Mouse (Mus musculus) bone marrow, adult 2 months (tissue): ENCODE measurements around the gene Nfkbiz. TPM values are rescaled to one million over a fixed set of nuclear protein-coding genes. Genes with fewer than 3 reads are reported as not detected.

Experiments used
- H3K27ac ChIP-seq: fragments of 200-500 bp; 2 replicates; pipeline ENCODE4 v1.5.1; 2012; ENCODE audit warnings: low read depth, mild to moderate bottlenecking, control low read depth, inconsistent platforms, low read length; ENCODE audit not compliant: control insufficient read depth, poor library complexity, insufficient read depth
- H3K4me1 ChIP-seq: fragments of 200-500 bp; 2 replicates; pipeline ENCODE4 v1.6.1; 2011; ENCODE audit warnings: low read length; ENCODE audit not compliant: control insufficient read depth, insufficient read depth
- H3K4me3 ChIP-seq: fragments of 200-500 bp; replicated peaks from 2 replicates; pipeline ENCODE3; 2011; ENCODE audit warnings: mild to moderate bottlenecking, low read depth, low read length, control low read depth; ENCODE audit not compliant: control insufficient read depth
- CTCF ChIP-seq: fragments of 200-500 bp; IDR thresholded peaks from 2 replicates; pipeline ENCODE4 v1.5.1; 2011; ENCODE audit warnings: low read length, control low read depth; ENCODE audit not compliant: control insufficient read depth, insufficient read depth
- POLR2A ChIP-seq: fragments of 200-500 bp; IDR thresholded peaks from 2 replicates; pipeline ENCODE4 v1.6.1; 2011; ENCODE audit warnings: low read depth, mild to moderate bottlenecking, control low read depth, low read length, borderline replicate concordance; ENCODE audit not compliant: control insufficient read depth
- WGBS: fragments of 180-500 bp; shearing (Covaris S2); methylation state at CpG from one replicate; pipeline ENCODE4 v1.1.7; 2018; 5-methylcytosine and 5-hydroxymethylcytosine counted together
- polyA plus RNA-seq: library from polyadenylated mRNA; stranded (reverse); fragments of >200 nt; gene quantifications from 2 replicates; pipeline ENCODE4 v1.2.4, GENCODE M21; 2011; ENCODE audit warnings: low replicate concordance; ENCODE audit not compliant: missing spikeins, insufficient read depth, insufficient read length

The Nfkbiz gene
- polyA plus RNA-seq, 1 experiment: 8.6 TPM

DNA sequence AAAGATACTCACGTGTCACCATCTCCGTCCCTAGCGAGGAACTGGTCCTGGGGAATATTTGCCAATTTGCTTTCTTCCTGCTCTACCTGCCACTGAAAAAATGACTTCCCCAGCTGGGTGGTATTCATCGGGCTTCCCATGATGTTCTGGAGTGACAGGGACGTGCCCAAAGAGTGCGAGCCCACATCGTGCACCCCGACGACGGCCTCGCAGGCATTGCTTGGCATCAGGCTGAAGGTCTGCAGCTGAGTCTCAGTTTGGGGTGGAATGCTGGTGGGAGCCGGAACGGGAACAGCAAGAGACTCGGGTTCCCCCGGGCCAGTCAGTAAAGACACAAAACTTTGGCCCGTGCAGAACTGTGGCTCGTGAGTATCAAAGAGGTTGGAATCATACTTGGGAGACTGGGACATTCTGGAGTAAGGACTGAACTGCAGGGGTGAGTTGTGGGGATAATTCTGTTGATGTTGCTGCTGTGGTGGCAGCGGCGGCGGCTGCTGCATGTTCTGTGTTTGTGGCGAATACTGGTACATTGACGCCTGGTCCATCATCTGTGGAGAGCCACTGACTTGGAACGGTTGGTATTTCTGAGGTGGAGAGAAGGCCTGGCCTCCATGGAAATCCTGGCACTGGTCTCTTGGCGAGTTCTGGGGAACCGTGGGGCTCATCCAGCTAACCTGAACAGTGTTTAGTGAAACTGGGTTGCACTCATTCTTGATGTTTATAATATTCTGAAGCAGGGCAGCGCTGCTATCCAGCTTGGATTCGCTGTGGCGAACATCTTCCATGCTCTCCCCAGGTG, 20.8 kb downstream of the Nfkbiz start:
- no peaks in the 10 kb centered on the region for H3K4me1 ChIP-seq
- no peak for TF ChIP-seq POLR2A
- no peak for TF ChIP-seq CTCF
- no peak overlapping the region for H3K27ac ChIP-seq
- 90% methylated on average over 28 of the region's 28 CpGs for WGBS
- H3K4me3 ChIP-seq: no peak overlapping the region

DNA sequence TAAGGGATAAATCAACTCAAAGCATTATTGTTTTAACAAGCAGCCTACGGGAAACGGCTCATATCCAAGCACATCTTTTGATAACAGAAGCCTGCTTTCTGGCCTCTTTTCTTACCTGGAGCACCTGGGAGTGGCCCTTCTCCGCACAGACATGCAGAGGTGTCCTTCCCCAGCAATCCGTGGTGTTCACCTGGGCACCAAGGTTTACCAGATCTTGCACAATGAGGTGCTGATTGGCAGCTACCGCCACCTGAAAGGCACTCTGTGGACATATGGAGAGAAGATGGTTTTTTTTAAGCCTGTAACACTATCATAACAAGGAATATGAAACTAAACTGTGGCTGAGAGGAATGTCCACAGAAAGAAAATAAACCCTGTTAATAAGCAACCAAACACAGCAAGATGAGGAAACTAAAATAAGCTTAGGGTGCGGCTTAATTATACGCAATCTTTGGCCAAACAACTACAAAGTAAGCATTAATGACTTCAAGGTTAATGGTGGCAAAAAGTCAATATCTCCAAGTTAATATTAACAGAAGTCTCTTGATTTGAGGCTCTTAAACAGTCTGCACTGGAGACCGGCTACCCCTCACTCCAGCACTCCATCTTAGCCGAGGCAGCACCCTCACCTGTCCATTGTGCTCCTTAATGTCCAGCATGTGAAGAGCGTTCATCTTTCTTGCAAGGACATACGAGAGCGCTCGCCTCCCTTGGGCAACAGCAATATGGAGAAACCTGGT, 22.3 kb downstream of the Nfkbiz start:
- WGBS: 88% methylated on average over 13 of the region's 13 CpGs
- no peaks in the 10 kb centered on the region for H3K4me1 ChIP-seq
- H3K27ac ChIP-seq: no peak overlapping the region
- TF ChIP-seq POLR2A: no peak
- TF ChIP-seq CTCF: no peak
- no peak overlapping the region for H3K4me3 ChIP-seq

DNA sequence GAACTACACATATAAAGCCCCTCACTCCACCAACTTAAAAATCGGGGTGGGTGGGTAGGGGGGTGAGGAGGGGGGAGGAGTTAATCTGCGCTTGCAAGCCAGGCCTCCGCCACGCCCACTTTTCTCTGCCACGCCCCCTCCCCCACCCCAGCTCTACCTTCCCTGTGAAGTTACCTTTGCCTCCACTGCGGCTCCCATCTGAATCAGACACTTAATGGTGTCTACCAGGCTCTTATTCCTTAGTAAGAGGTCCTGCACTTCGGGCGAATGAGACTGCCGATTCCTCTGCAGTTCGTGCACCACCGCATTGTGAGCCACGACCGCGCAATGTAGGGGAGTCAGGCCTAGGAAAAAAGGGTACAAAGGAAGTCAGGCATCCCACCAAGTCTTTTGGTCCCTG, 23.2 kb downstream of the Nfkbiz start:
- H3K27ac ChIP-seq: no peak overlapping the region
- WGBS: 86% methylated on average over 14 of the region's 14 CpGs
- no peaks in the 10 kb centered on the region for H3K4me1 ChIP-seq
- no peak for TF ChIP-seq CTCF
- no peak for TF ChIP-seq POLR2A
- no peak overlapping the region for H3K4me3 ChIP-seq

DNA sequence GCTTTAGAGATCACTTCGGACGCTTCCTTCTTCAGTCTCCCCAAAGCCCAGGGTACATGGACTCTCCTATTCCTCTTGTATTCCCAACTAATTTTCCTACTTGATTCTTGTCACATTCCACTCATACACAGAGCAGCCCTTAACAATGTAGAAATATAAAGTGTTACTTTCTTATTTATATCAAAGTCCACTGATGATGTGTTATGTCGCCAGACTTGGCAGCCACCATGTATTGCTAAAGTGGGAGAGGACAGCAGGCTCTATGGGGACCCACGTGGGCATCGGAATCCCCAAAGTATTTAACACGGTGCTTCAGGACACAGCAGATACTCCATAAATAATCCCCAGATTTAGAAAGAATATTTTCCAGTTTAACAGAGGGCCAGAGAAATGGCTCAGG, 24.0 kb downstream of the Nfkbiz start:
- H3K27ac ChIP-seq: no peak overlapping the region
- no peaks in the 10 kb centered on the region for H3K4me1 ChIP-seq
- TF ChIP-seq POLR2A: no peak
- no peak for TF ChIP-seq CTCF
- 88% methylated on average over 6 of the region's 6 CpGs for WGBS
- H3K4me3 ChIP-seq: no peak overlapping the region

DNA sequence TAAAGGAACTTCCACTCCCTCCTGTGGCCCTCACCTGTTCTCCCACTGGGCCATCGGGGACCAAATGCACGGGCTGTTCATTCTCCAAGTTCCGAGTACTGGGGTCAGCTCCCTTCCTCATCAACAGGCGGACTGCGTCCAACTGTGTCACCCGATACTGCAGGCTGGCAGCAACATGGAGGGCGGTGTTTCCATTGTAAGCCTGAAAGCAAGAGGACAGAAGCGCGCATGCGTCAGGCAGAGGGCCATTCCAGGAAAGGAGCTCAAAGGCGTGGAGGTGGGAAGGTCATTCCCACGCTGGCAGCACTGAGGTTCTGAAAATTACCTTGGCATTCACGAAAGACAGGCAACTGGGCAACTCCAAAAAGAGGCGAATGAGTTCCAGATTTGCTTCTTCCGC, 24.8 kb downstream of the Nfkbiz start:
- no peak overlapping the region for H3K27ac ChIP-seq
- no peak overlapping the region for H3K4me3 ChIP-seq
- H3K4me1 ChIP-seq: no peaks in the 10 kb centered on the region
- 92% methylated on average over 15 of the region's 15 CpGs for WGBS
- no peak for TF ChIP-seq CTCF

DNA sequence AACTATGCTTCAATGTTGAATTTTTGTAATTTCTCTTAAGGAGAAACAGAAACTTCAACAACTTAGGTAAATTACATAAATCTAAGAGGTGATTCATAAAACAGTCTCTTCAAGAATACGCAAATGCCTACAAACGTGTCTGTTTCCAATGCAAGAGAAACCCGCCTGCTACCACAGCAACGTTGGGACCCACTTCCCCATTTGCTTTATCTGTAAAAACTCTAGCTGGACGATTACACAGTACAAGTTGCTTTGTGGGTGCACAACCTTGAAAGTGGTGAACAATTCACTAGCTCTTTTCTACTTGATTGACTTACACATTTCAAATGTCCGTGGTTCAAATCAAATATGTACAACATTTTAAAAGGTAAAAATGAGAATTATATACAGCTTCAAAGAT, 26.9 kb downstream of the Nfkbiz start:
- Histone ChIP-seq H3K27ac (no peak overlapping the region), H3K4me1 (no peaks in the 10 kb centered on the region), H3K4me3 (no peak overlapping the region)
- WGBS: 9% methylated on average over 6 of the region's 6 CpGs
- TF ChIP-seq CTCF: no peak
- TF ChIP-seq POLR2A: no peak

DNA sequence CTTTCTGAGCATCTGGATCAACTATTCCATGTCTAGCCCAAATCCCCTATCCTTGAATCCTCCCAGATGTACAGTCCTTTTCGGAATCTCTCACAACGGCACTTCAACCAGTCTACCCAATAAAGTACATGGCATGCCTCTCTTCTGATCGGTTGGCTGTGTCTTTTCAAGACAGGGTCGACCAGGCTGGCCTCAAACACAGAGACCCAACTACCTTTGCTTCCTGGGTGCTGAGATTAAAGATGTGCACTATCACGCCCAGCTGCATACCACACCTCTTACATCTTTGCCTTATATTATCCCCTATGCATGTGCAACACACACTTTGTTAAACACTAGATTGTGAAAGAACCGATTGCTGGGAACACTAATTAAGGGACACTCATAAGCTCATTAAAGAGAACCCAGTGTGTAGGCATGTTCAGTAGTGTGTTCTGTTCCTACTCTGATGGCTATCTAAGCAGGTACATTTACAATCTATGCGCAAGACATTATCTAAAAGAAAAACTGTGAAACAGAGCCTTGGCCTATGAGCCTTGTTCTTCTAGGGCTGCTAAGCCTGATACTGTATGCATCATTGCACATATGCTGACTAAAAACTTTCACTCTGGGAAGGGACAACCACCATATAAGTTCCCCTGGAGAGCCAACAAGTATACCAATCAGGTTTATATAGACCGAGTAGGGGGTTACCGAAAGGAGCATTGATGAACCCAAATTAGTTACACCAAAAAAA, 28.8 kb downstream of the Nfkbiz start:
- H3K27ac ChIP-seq: no peak overlapping the region
- TF ChIP-seq POLR2A (no peak), CTCF (no peak)
- no peak overlapping the region for H3K4me3 ChIP-seq
- WGBS: 86% methylated on average over 9 of the region's 9 CpGs
- no peaks in the 10 kb centered on the region for H3K4me1 ChIP-seq

DNA sequence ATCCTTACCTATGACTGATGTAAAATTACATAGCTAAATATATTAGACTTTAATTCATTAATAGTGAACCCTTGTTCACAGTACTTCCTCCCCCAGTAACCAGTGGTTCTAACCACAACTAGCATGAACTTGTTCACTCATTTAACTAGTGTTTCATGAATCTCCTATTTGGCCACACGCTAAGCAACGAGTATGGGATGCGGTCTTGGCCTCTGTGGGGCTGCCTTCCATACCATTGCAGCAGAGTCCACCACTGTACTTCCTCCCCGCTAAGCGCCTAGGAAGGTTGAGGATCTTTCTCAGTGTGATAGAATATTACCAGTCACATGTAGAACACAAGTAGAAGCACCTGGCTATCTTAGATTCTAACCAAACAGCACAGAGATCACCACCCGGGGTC, 29.4 kb downstream of the Nfkbiz start:
- Histone ChIP-seq H3K27ac (no peak overlapping the region), H3K4me3 (no peak overlapping the region), H3K4me1 (no peaks in the 10 kb centered on the region)
- TF ChIP-seq POLR2A (no peak), CTCF (no peak)
- WGBS: 85% methylated on average over 6 of the region's 6 CpGs
